Mouse (Mus musculus): Measurements from ENCODE around the gene Camta1. TPM values are rescaled to one million over a fixed set of nuclear protein-coding genes. Genes with fewer than 3 reads are reported as not detected.
"Not testable (repeated sequence)": the region's sequence is repeated elsewhere in the genome, so short reads cannot be mapped to it uniquely, and the experiment has no call there.

Camta1 gene
- polyA plus RNA-seq, 1 experiment from 2014 or later = 159 TPM

DNA sequence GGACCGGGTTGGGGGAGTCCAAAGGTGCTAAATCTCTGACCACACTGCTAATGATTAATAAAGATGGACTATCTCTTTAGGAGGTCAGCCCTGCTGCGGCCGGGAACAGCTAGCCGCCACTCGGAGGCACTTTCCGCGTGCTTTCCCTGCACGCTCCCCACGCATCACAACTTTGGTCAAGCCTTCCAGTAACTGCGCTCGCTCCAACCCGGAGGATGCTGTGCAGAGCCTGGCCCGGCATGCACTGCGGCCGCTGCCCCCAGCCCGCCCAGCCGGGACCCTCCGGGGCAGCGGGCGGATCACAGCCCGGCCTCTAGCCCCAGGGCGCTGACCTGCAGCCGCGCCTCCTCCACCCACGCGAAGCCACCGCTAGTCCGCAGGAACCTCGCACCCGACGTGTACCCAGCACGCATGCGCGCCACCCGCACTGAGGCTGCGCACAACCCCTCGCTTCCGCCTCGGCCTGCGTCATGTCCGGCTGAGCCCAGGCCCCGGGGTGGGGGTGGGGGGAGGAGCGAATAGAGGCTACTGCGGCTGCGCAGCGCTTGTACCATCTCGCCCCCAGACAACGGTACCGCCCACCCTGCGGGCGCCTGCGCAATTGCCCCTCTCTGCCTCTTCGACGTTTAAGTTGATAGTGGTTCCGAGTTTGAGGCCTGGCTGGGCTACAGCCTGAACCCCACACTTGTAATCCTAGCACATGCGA is 952.1 kb downstream of the Camta1 start:
- H3K9ac ChIP-seq = peak overlapping the region; percentile 96
- no peaks in the 10 kb centered on the region for H3K9me3 ChIP-seq (replicated peaks)
- peaks cover 17% of the 10 kb centered on the region for H3K4me1 ChIP-seq (replicated peaks)
- H3K27ac ChIP-seq (ENCODE audit: poor library complexity, severe bottlenecking) = peak overlapping the region; percentile 91
- under 1% methylated on average over 56 of the region's 56 CpGs for WGBS
- H3K4me2 ChIP-seq = peak overlapping the region; percentile 77
- H3K36me3 ChIP-seq = peaks cover 27% of the 10 kb centered on the region
- peak; percentile 94 for ATAC-seq (ENCODE audit: insufficient number of reproducible peaks, low FRiP score)
- no peaks in the 10 kb centered on the region for H3K27me3 ChIP-seq (replicated peaks)
- H3K4me3 ChIP-seq = peak overlapping the region; percentile 91

DNA sequence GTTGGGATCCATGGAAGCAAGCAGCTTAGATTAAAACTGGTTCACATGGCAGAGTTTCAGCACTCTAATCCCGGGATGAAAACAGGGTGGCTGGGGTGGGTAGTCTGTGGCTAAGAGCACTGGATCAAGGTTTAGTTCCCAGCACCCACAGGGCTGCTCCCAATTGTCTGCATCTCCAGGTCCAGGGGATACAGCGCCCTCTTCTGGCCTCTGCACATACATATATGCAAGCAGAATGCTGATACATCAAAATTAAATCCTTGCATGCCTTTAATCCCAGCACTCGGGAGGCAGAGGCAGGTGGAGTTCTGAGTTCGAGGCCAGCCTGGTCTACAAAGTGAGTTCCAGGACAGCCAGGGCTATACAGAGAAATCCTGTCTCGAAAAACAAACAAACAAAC is 953.2 kb downstream of the Camta1 start:
- H3K27ac ChIP-seq (ENCODE audit: poor library complexity, severe bottlenecking); ATAC-seq (ENCODE audit: insufficient number of reproducible peaks, low FRiP score); H3K27me3 ChIP-seq (replicated peaks); H3K4me3 ChIP-seq; H3K9me3 ChIP-seq (replicated peaks); H3K9ac ChIP-seq: not testable (repeated sequence)
- H3K36me3 ChIP-seq = peaks cover 36% of the 10 kb centered on the region
- peak overlapping the region; percentile 77; the same call in 1 of the 2 replicates for H3K4me2 ChIP-seq
- WGBS = 71% methylated on average over 5 of the region's 5 CpGs
- H3K4me1 ChIP-seq (replicated peaks) = peaks cover 13% of the 10 kb centered on the region

DNA sequence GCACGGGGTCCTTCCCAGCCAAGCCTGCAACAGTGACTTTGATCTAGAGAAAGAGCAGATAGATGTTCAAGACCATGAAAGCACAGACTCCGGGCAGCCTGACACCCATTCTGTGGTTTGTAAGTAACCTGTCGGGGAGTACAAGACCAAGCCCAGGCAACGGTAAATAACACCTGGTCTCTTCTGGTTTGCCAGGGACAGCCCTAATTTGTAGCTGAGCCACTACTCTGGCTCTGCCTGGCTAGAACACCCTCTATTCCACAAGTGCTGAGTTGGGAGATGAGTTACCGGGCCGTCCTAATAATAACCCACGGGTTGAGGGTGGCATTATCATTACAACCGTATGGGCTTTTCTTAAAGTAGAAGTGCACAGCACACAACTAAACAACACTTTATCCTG is 954.6 kb downstream of the Camta1 start:
- Histone ChIP-seq H3K9ac (no peak overlapping the region), H3K4me2 (no peak overlapping the region), H3K36me3 (peaks cover 50% of the 10 kb centered on the region), H3K4me3 (no peak overlapping the region), H3K4me1 (replicated peaks) (peaks cover 9% of the 10 kb centered on the region), H3K27me3 (replicated peaks) (no peaks in the 10 kb centered on the region), H3K9me3 (replicated peaks) (no peaks in the 10 kb centered on the region), H3K27ac (ENCODE audit: poor library complexity, severe bottlenecking) (no peak overlapping the region)
- WGBS = 85% methylated on average over 8 of the region's 8 CpGs
- ATAC-seq (ENCODE audit: insufficient number of reproducible peaks, low FRiP score) = no peak

DNA sequence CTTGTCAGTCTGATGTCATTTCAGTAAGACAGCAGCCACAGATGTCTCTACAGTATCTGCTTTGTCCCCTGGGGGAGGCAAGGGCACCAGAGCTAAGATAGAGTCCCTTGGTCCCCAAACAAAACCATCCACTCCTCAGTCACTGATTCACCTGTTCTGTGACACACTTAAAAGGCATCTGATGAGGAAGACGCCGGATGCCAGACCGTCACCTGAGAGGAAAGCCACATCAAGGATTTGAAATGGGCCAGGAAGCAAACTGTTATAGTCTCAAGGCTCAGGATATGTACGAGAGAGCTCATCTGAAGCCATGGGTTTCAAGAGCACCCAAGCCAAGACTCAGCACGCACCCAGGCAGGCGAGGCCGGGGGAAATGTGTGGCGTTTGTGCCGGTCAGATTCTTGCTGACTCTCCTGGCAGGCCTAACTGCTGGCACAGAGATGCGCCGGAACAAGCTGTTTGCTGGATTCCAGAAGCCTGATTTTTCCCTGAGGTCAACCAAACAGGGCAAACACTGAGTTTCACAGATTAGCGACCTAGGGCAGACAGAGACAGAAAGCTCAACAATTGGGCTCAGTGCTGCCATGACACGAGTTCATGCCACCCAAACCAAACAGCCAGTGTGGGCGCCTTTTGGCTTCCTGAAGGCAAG is 958.5 kb downstream of the Camta1 start:
- Histone ChIP-seq H3K4me3 (no peak overlapping the region), H3K27ac (ENCODE audit: poor library complexity, severe bottlenecking) (no peak overlapping the region), H3K36me3 (peaks cover 86% of the 10 kb centered on the region), H3K4me2 (no peak overlapping the region), H3K9ac (no peak overlapping the region), H3K27me3 (replicated peaks) (no peaks in the 10 kb centered on the region), H3K4me1 (replicated peaks) (peaks cover 7% of the 10 kb centered on the region; the same call in 1 of the 2 replicates), H3K9me3 (replicated peaks) (no peaks in the 10 kb centered on the region)
- no peak for ATAC-seq (ENCODE audit: insufficient number of reproducible peaks, low FRiP score)
- WGBS = 89% methylated on average over 14 of the region's 14 CpGs

DNA sequence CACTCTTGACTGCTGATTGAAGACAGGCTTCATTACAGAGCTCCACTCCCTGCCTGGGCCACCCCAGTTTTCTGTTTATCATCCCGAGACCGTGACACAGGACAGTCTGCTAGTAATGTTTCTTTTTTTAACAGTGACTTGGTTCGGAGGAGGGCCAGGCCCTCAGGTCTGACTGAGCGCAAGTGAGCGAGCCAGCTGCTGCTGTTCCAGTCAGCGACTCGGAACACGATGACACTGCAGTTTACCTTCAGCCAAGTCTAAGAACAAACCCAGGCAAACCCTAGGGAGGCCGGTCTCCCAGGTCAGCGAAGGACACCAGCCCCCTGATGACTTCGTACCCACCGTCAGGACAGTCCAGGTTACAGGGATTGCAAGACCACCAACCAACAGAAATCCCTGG is 959.6 kb downstream of the Camta1 start:
- no peak for ATAC-seq (ENCODE audit: insufficient number of reproducible peaks, low FRiP score)
- H3K27ac ChIP-seq (ENCODE audit: poor library complexity, severe bottlenecking) = 0 out of 2 replicates have a peak overlapping the region, but pooled peaks have one; percentile 29
- H3K27me3 ChIP-seq (replicated peaks) = no peaks in the 10 kb centered on the region
- no peak overlapping the region for H3K4me2 ChIP-seq
- H3K9ac ChIP-seq = no peak overlapping the region
- 70% methylated on average over 12 of the region's 12 CpGs for WGBS
- H3K9me3 ChIP-seq (replicated peaks) = no peaks in the 10 kb centered on the region
- peaks cover 7% of the 10 kb centered on the region; the same call in 1 of the 2 replicates for H3K4me1 ChIP-seq (replicated peaks)
- no peak overlapping the region for H3K4me3 ChIP-seq
- peaks cover 86% of the 10 kb centered on the region for H3K36me3 ChIP-seq

DNA sequence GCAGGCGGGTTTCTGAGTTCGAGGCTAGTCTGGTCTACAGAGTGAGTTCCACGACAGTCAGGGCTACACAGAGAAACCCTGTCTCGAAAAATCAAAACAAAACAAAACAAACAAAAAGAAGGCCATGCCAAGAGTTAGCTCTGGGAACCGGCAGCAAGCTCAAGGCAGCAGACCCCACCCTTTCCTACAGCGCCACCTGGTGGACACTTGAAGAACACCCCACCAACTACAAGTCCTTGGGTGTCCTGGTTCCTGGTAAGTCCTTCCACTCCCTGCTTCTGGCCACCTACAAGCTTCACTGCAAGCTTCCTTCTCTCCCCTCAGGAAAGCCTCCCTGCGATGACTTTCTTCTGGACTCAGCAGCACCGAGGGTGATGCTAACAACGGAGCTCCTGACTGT is 960.0 kb downstream of the Camta1 start:
- no peak overlapping the region for H3K4me2 ChIP-seq
- peaks cover 86% of the 10 kb centered on the region for H3K36me3 ChIP-seq
- no peaks in the 10 kb centered on the region for H3K27me3 ChIP-seq (replicated peaks)
- peaks cover 7% of the 10 kb centered on the region; the same call in 1 of the 2 replicates for H3K4me1 ChIP-seq (replicated peaks)
- no peaks in the 10 kb centered on the region for H3K9me3 ChIP-seq (replicated peaks)
- H3K27ac ChIP-seq (ENCODE audit: poor library complexity, severe bottlenecking) = peak overlapping the region; percentile 29; the same call in 1 of the 2 replicates
- 47% methylated on average over 9 of the region's 9 CpGs for whole genome bisulfite sequencing
- no peak overlapping the region for H3K9ac ChIP-seq
- no peak for ATAC-seq (ENCODE audit: insufficient number of reproducible peaks, low FRiP score)
- no peak overlapping the region for H3K4me3 ChIP-seq

DNA sequence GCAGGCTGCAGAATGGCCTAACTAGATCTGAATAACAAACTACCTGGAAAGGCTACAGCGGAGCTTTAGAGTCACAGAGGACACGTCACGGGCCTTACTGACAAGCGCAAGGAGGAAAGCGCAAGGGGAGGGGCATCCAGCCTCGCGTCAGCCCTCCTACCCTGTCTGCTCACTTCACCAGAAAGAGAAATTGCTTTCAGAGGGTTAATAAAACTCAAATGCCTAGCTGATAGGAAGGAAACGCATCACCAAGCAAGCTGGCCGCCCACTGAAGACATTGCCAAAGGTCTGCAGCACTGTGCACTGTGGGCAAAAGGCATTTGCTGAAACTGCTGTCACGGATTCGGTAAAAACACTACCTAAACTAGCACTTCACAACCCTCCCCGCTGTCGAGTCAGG is 961.2 kb downstream of the Camta1 start:
- Histone ChIP-seq H3K4me2 (no peak overlapping the region), H3K27me3 (replicated peaks) (no peaks in the 10 kb centered on the region), H3K4me3 (no peak overlapping the region), H3K36me3 (peaks cover 87% of the 10 kb centered on the region), H3K9me3 (replicated peaks) (no peaks in the 10 kb centered on the region), H3K4me1 (replicated peaks) (peaks cover 7% of the 10 kb centered on the region; the same call in 1 of the 2 replicates), H3K9ac (no peak overlapping the region), H3K27ac (ENCODE audit: poor library complexity, severe bottlenecking) (no peak overlapping the region)
- WGBS = 91% methylated on average over 13 of the region's 13 CpGs
- no peak for ATAC-seq (ENCODE audit: insufficient number of reproducible peaks, low FRiP score)

DNA sequence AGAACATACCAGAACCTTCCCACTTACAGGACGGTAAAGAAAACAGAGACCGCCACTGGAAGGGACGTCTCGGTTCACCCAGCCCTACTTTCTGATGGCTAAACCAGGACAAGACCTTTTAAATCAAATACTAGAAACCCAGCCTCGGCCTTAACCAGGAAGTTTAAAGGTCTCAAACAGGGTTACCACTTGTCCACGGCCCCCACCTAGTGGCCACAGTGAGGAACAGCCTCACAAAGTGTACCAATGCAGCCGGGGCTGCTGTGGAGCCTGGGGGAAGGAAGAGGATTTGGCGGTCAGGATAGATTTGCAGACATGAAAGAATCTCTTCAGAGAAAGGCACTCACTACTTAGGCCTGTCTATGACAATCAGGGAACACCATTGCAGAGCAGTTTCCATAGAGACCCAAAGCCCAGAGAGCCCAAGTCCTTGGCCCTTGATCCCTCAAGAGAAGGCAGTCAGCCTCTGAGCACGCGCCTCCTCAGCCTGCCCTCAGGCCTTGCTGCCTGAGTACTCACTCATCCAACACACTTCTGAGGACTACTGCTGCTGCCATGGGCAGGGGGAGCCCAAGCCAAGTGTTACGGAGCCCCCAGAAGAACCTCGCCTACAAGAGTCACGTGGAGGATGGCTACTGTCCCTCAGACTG is 962.8 kb downstream of the Camta1 start:
- Histone ChIP-seq H3K9me3 (replicated peaks) (no peaks in the 10 kb centered on the region), H3K4me1 (replicated peaks) (peaks cover 7% of the 10 kb centered on the region; the same call in 1 of the 2 replicates), H3K4me2 (no peak overlapping the region), H3K27ac (ENCODE audit: poor library complexity, severe bottlenecking) (no peak overlapping the region), H3K9ac (no peak overlapping the region), H3K4me3 (no peak overlapping the region), H3K27me3 (replicated peaks) (no peaks in the 10 kb centered on the region), H3K36me3 (peaks cover 75% of the 10 kb centered on the region)
- 0 out of 2 replicates have a peak, but pooled peaks have one; percentile 43 for ATAC-seq (ENCODE audit: insufficient number of reproducible peaks, low FRiP score)
- WGBS = 61% methylated on average over 13 of the region's 13 CpGs

DNA sequence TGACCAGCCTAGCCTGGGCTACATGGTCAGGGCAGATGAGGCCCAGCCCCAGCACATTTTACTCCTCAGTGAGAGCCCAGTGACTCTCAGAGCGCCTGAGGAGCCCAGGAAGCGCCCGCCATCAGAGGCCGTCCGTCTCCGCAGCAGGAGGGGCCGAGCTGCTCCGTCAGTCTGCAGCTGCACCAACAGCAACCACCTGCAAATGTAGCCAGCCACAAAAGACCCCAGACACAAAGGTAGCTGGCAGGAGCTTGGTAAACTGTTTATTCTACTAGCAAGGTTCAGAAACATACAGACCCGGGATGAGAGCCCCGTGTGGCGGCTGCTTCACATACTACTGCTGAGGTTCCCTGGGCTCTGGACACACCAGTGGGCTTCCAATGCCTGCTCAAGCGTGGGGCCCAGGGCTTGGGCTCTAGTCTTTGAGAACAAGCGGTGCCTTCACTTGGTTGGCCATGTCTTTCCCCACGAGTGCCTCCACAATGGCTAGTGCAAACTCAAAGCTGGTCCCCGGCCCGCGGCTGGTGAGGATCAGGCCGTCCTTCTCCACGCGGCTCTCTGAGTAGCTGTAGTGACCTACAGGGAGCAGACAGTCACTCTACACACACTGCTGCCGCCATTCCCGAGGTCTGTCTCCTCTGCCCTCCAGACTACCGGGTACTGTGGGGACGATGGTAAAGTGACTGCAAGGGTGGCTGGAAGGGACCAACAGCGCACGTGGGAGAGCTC is 964.6 kb downstream of the Camta1 start:
- peaks cover 4% of the 10 kb centered on the region; the same call in 1 of the 2 replicates for H3K4me1 ChIP-seq (replicated peaks)
- 92% methylated on average over 26 of the region's 26 CpGs for WGBS
- no peaks in the 10 kb centered on the region for H3K27me3 ChIP-seq (replicated peaks)
- no peak overlapping the region for H3K9ac ChIP-seq
- no peak for ATAC-seq (ENCODE audit: insufficient number of reproducible peaks, low FRiP score)
- H3K4me3 ChIP-seq = no peak overlapping the region
- H3K4me2 ChIP-seq = no peak overlapping the region
- peaks cover 57% of the 10 kb centered on the region for H3K36me3 ChIP-seq
- H3K27ac ChIP-seq (ENCODE audit: poor library complexity, severe bottlenecking) = no peak overlapping the region
- H3K9me3 ChIP-seq (replicated peaks) = no peaks in the 10 kb centered on the region

DNA sequence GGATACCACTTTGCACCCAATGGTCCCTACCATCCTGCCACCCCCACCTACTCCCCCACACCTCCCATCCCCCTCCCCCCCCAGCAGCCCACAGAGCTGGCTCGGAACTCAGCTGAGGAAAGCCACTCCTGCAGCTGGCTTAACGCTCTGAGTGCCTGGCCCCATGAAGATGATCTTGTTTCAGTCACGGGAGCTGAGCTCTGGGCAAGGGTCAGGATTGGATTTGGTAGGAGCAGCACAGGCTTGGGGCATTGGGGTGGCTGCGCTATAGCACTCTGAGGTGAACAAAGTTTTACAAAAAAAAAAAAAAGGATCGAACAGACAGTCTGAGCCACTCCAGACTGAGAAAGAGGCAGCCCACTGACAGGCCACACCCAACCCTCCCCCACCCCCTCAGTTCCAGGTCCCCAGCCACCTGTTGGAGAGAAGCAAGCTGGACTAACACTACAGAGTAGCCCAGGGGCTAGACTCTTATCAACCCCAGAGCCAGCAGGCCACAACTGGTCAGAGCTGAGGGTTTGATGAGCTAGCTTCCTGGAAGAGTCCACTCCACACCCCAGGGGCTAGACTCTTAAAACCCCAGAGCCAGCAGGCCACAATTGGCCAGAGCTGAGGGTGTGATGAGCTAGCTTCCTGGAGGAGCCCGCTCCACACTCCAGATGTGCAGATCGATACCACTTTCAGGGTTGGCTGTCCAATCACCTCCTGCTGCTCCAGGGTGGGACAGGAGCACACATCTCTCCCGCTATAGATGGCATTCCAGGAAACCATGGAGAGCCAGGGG is 966.8 kb downstream of the Camta1 start:
- no peak for ATAC-seq (ENCODE audit: insufficient number of reproducible peaks, low FRiP score)
- Histone ChIP-seq H3K9ac (no peak overlapping the region), H3K4me3 (no peak overlapping the region), H3K27ac (ENCODE audit: poor library complexity, severe bottlenecking) (no peak overlapping the region), H3K4me1 (replicated peaks) (peaks cover 2% of the 10 kb centered on the region; the same call in 1 of the 2 replicates), H3K9me3 (replicated peaks) (no peaks in the 10 kb centered on the region), H3K36me3 (peaks cover 36% of the 10 kb centered on the region), H3K4me2 (no peak overlapping the region), H3K27me3 (replicated peaks) (no peaks in the 10 kb centered on the region)
- 54% methylated on average over 8 of the region's 8 CpGs for WGBS

Data from heart, embryonic 12.5 days (tissue).